Mouse (Mus musculus): ENCODE results near the gene Ntf3. TPM values are rescaled to one million over a fixed set of nuclear protein-coding genes. Genes with fewer than 3 reads are reported as not detected.

Gene Ntf3
- polyA plus RNA-seq, 1 experiment from 2014 or later = 1.4 TPM

DNA sequence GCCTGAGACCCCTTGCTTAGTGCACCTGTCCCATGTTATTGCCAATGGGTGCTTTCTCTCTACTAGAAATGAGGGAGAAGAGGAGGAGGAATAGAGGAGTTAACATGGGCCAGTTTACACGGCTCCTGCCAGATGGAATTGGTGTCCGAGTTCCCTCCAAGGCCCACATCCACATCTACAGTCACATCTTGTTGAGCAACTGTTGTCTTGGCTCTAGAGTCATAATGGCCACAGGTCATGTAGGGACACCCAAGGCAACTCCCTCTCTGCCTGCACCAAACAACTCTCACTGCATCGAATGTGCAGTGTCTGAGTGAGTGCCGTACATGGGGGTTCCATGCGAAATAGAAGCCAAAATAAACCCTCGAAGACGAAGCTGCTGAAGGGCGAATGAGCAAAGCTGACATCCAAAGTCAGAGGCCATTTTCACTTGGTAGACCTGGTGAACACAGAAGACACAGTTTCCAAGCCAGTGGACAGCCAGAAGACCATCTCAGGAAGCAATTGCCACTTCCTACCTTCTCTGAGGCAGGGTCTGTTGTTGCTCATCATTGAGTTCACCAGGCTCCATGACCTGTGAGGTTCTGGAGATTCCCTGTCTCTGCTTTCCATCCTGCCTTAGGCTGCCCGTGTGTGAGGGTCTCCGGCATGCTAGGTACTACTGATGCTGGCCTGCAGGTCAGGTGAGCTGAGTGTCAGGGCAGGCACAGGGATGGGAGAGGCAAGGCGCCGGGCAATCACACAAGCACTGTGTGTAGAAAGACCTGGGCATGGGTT lies 78.0 kb downstream of the Ntf3 start:
- Histone ChIP-seq H3K27me3 (ENCODE audit: control insufficient read depth, insufficient read depth, low read length) (no peaks in the 10 kb centered on the region), H3K36me3 (ENCODE audit: control insufficient read depth, insufficient read depth, low read length) (no peaks in the 10 kb centered on the region), H3K9ac (replicated peaks; ENCODE audit: low read length) (no peak overlapping the region), H3K4me1 (ENCODE audit: control insufficient read depth, insufficient read depth, low read length) (no peaks in the 10 kb centered on the region), H3K27ac (replicated peaks; ENCODE audit: low read depth, low read length) (no peak overlapping the region), H3K4me2 (ENCODE audit: low read length) (no peak overlapping the region), H3K4me3 (replicated peaks; ENCODE audit: low read depth, low read length) (no peak overlapping the region), H3K9me3 (ENCODE audit: control insufficient read depth, low read length) (no peaks in the 10 kb centered on the region)
- DNase-seq (no peak), ATAC-seq (ENCODE audit: low FRiP score, low TSS enrichment) (no peak)
- WGBS = 93% methylated on average over 12 of the region's 12 CpGs

DNA sequence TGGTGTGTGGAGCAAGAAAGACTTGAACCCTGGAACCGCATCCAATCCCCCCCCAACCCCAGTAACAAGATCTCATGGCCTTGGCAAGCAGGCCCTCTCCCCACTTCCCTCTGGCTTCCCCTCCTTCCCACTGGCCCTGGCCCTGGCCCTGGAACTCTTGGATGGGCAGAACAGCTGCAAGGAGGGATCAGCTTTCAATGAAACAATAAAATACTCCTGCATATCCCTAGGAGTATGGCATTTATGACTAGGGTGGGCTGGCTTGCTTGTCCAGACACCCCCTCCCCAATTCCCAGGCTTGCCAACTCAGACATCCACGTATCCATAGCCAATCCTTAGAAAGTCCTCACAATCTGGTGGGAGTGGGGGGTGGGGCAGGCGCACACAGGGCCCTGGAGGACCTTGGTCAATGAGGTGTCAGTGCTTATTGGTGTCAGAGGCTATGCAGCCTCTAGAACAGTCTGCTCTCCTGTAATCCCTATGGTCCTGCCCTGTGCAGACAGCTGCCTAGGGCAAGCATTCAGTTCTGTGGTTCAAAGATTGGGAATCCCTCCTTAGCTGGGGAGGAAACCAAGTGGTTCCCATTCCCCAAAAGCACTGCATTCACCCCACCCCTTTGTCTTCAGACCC lies 80.3 kb downstream of the Ntf3 start:
- Histone ChIP-seq H3K4me2 (ENCODE audit: low read length) (no peak overlapping the region), H3K9ac (replicated peaks; ENCODE audit: low read length) (no peak overlapping the region), H3K9me3 (ENCODE audit: control insufficient read depth, low read length) (no peaks in the 10 kb centered on the region), H3K36me3 (ENCODE audit: control insufficient read depth, insufficient read depth, low read length) (no peaks in the 10 kb centered on the region), H3K27me3 (ENCODE audit: control insufficient read depth, insufficient read depth, low read length) (no peaks in the 10 kb centered on the region), H3K27ac (replicated peaks; ENCODE audit: low read depth, low read length) (no peak overlapping the region), H3K4me1 (ENCODE audit: control insufficient read depth, insufficient read depth, low read length) (no peaks in the 10 kb centered on the region), H3K4me3 (replicated peaks; ENCODE audit: low read depth, low read length) (no peak overlapping the region)
- 76% methylated on average over 3 of the region's 3 CpGs for WGBS
- ATAC-seq (ENCODE audit: low FRiP score, low TSS enrichment) = no peak
- DNase-seq = no peak

DNA sequence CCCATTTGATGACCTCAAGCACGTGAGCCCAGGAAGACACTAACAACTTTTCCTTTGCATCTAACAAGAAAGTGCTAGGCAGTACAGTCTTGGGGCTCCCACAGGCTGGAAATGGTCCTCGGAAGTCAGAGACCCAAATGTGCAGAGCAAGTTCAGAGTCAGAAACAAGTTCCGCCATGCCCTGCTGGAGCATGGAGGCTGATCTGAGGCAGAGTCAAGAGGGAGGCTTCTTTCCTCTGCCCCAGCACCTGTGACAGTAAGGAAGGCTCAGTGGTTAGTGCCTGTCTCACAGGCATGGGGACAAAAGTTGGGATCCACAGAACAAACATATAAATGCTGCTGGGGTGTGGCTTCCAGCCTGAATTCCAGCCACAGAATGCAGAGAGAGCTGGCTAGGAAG lies 86.2 kb downstream of the Ntf3 start:
- DNase-seq (no peak), ATAC-seq (ENCODE audit: low FRiP score, low TSS enrichment) (no peak)
- H3K4me1 ChIP-seq (ENCODE audit: control insufficient read depth, insufficient read depth, low read length) = no peaks in the 10 kb centered on the region
- H3K27me3 ChIP-seq (ENCODE audit: control insufficient read depth, insufficient read depth, low read length) = no peaks in the 10 kb centered on the region
- H3K36me3 ChIP-seq (ENCODE audit: control insufficient read depth, insufficient read depth, low read length) = no peaks in the 10 kb centered on the region
- H3K27ac ChIP-seq (replicated peaks; ENCODE audit: low read depth, low read length) = no peak overlapping the region
- no peak overlapping the region for H3K4me3 ChIP-seq (replicated peaks; ENCODE audit: low read depth, low read length)
- WGBS = 81% methylated on average over 3 of the region's 3 CpGs
- H3K9me3 ChIP-seq (ENCODE audit: control insufficient read depth, low read length) = no peaks in the 10 kb centered on the region
- no peak overlapping the region for H3K4me2 ChIP-seq (ENCODE audit: low read length)
- no peak overlapping the region for H3K9ac ChIP-seq (replicated peaks; ENCODE audit: low read length)

GRCm38 (mm10) chr6:126057706-126058105 lies 109.0 kb downstream of the Ntf3 start:
- no peak for DNase-seq
- no peaks in the 10 kb centered on the region for H3K4me1 ChIP-seq (ENCODE audit: control insufficient read depth, insufficient read depth, low read length)
- no peak overlapping the region for H3K27ac ChIP-seq (replicated peaks; ENCODE audit: low read depth, low read length)
- no peaks in the 10 kb centered on the region for H3K27me3 ChIP-seq (ENCODE audit: control insufficient read depth, insufficient read depth, low read length)
- no peaks in the 10 kb centered on the region for H3K9me3 ChIP-seq (ENCODE audit: control insufficient read depth, low read length)
- WGBS = 87% methylated on average over 3 of the region's 3 CpGs
- no peak overlapping the region for H3K9ac ChIP-seq (replicated peaks; ENCODE audit: low read length)
- H3K4me2 ChIP-seq (ENCODE audit: low read length) = no peak overlapping the region
- no peak for ATAC-seq (ENCODE audit: low FRiP score, low TSS enrichment)
- no peak overlapping the region for H3K4me3 ChIP-seq (replicated peaks; ENCODE audit: low read depth, low read length)
- no peaks in the 10 kb centered on the region for H3K36me3 ChIP-seq (ENCODE audit: control insufficient read depth, insufficient read depth, low read length)

DNA sequence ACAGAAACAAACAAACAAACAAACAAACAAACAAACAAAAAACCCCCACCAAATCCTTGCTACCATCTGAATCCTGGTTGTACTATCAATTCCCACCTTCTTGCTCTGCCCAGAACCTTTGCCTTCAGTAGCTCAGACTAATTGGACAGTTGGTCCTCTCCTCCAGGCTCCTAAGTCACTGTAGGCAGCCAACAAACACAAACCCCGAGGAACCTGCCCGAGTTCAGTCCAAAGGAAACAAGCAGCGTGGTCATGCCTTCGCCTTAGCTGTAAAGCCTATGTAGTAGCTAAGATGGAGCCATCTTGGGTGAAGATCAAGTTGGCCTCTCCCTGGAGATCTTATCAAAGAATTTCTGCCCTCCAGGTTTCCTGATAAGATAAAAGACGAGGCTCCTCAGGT lies 113.6 kb downstream of the Ntf3 start:
- Histone ChIP-seq H3K4me1 (ENCODE audit: control insufficient read depth, insufficient read depth, low read length) (no peaks in the 10 kb centered on the region), H3K9ac (replicated peaks; ENCODE audit: low read length) (no peak overlapping the region), H3K4me3 (replicated peaks; ENCODE audit: low read depth, low read length) (no peak overlapping the region), H3K9me3 (ENCODE audit: control insufficient read depth, low read length) (no peaks in the 10 kb centered on the region), H3K27ac (replicated peaks; ENCODE audit: low read depth, low read length) (no peak overlapping the region), H3K4me2 (ENCODE audit: low read length) (no peak overlapping the region), H3K27me3 (ENCODE audit: control insufficient read depth, insufficient read depth, low read length) (no peaks in the 10 kb centered on the region), H3K36me3 (ENCODE audit: control insufficient read depth, insufficient read depth, low read length) (no peaks in the 10 kb centered on the region)
- DNase-seq = no peak
- ATAC-seq (ENCODE audit: low FRiP score, low TSS enrichment) = no peak
- WGBS = 91% methylated on average over 5 of the region's 5 CpGs

Measured in midbrain, embryonic 14.5 days (tissue).